Mouse (Mus musculus) natural killer cell, adult 2 months (primary cell): Measurements from ENCODE around the gene Trank1.

Experiments
- DNase-seq, 2 experiments: peaks; one replicate each; pipeline ENCODE4 v3.0.0; 2022; ENCODE audit warnings: low spot score in 2 of 2

Gene Trank1

GRCm38 (mm10) chr9:111381056-111382025, 69.8 kb downstream of the Trank1 start:
- DNase-seq = no peak

GRCm38 (mm10) chr9:111382469-111382868, 70.9 kb downstream of the Trank1 start:
- no peak for DNase-seq

GRCm38 (mm10) chr9:111383046-111383445, 71.5 kb downstream of the Trank1 start:
- DNase-seq = no peak

DNA sequence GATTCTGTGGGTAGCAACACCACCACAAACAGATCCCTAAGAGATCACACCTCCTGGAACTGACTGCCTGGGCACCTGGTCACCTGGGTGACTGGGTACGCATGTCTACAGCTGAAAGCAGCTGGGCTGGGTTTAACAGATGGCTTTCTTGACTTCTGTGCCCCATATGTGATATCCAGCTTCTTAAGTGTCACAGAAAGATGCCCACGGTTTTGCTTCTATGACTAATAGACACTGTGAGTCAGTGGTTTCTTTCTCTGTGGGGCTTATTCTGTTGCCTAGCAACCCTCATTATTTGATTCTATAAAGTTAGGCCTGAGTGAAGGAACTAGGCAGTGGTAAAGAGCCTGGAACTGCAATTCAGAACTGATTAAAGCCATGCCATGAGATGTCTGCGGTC, 72.2 kb downstream of the Trank1 start:
- no peak for DNase-seq

DNA sequence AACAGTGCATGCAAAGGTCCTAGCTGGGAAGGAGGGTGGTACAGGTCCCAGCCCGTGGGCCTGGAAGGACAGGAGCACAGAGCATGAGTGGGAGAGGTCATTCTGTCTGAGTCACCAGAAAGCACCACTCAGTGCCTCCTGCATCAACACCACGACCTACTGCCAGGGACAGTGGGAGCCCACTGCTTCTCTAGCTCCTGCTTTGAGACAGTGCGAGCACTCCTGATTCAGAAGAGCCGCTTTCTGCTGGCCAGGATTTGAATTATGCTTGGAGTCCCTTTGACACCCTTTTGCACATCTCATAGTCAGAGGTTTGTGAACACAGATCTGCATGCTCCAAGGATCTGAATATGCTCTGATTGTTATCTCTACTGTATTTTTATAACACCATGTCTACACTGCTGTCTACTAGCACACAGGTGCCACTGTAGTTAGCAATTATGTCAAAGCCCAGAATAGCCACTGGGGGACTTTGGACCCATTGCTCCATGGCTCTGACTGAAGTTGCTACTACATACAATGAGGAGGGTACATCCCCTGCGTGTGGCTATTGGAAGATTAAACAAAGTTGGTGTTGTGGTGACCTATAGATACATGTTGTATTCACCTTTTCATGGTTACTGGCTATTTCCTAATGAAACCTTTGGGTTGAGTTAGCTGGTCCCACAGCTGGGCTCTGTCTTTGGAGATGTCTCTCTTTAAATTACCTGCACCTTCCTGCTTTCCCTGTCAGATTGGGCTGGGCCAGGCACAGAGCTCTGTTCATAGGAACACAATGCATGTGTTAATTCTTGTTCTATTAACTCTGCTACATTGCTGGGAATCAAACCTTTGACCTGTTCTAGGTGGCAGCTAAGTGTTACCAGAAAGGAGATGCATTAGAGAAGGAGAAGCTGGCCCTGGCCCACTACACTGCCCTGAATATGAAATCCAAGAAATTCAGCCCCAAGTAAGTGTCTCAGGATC, 74.3 kb downstream of the Trank1 start:
- DNase-seq = no peak

DNA sequence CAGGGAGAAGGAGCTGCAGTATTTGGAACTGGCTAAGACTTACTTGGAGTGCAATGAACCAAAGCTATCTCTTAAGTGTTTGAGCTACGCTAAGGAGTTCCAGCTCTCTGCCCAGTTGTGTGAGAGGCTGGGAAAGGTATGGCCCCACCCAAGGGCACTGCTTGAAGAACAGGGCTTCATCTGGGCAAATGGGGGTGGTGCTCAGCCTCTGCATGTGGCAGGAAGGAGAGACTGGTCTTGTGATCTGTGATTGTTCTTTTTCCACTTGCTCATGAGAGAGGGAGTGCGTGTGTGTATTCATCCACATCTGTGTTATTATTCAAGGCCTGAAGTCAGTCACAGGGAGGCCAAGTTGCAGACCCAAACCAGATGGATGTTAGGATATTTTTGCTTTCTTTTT, 75.0 kb downstream of the Trank1 start:
- DNase-seq = no peak

DNA sequence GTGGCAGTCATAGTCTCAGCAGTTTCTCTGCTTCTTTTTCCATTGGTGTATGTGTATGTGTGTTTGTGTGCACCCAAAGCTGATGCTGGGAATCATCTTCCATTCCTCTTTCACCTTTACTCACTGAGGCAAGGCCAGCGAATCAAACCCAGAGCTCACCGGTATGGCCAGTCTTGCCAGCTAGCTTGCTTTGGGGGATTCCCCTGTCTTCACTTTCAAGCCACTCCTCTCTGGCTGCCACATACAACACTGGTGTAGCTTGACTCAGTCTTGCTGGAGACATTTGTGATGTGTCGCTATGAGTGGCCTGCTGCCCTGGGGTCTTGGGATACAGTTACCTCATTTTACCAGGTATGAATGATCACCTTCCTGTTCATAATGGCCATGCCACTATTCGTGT, 76.0 kb downstream of the Trank1 start:
- DNase-seq = no peak

DNA sequence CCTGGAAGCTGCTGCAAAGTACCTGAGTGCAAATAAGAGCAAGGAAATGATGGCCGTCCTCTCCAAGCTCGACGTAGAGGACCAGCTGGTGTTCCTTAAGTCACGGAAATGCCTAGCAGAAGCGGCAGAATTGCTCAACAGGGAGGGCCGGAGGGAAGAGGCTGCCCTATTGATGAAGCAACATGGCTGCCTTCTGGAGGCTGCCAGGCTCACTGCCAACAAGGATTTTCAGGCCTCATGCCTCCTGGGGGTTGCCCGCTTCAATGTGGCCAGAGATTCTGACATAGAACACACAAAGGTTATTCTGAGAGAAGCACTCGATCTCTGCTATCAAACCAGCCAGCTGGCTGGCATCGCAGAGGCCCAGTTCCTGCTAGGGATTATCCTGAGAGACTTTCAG, 78.5 kb downstream of the Trank1 start:
- DNase-seq = no peak

DNA sequence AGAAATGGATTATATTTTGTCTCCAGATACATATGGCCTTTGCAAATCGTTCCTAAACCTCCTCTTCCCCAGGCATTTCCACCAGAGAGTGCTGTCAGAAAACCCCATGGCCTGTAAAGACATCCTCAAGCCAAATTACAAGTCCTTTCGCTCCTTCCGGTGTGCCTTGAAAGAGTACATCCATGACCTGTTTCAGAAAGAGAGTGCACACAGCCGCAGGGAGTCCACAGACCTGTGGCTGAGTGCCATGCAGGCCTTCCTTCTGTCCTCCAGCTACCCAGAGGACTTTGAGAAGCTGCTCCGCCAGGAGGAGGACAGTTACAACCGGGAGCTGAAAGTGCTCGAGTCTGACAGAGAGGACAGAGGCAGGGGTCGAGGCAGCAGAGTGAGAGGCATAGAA, 79.5 kb downstream of the Trank1 start:
- no peak for DNase-seq

DNA sequence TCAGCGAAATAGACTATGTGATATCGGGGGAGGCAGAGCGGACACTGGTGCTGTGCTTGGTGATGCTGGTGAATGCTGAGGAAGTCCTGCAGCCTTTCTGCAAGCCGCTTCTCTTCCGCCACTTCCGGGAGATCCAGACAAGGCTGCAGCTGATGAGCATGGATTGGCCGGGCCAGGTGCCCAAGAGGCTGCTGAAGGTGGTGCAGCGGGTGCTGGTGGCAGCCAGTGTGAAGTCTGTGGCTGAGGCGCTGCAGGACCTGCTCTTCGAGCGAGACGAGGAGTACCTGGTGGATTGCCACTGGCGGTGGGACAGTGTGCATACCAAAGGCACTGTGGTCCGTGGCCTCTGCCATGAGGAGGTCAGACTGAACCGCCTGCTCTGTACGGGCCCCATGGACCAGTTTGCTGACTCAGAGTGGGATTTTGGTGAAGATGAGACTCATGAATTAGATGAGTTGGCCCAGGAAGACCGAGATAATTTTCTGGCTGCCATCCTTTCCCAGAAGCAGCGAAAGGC, 80.4 kb downstream of the Trank1 start:
- DNase-seq = no peak

DNA sequence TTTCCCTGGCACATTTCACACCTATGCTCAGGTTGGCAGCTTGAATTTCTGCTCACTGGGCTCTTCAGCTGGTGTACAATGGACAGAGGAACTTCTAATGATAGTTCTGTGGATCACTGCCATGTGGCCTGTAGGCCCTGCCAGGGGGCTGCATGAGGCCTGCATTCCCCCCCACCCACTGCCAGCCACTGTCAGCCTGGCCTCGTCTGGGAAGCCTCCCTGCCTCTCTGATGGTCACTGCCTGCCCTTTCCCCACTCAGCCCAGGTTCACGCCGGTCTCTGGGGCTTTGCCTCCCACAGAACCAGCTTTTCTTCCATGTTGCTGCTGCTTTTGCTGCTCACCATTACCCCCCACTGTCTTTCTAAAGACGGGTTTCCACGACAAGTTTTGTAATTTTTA, 83.7 kb downstream of the Trank1 start:
- DNase-seq = no peak

GRCm38 (mm10) chr9:111398059-111398458, 86.5 kb downstream of the Trank1 start:
- DNase-seq = no peak

DNA sequence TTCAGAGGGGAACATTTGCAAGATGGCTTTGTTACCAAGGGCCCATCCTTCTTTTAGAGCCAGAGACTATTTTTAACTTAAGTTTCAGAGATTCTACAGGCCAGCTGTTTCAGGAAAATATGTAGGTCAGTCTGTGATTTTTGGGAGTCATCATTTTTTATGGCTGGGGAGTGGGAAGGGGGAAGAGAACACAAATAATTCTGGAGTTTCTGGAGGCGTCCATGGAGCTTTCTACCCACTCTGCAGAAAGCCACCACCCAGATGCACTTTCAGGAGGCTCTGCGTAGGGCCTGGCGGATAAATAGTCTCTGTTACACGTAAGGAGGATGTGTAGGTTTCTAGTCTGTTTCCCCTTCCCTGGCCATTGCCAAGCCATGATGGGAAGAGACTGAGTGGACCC, 88.5 kb downstream of the Trank1 start:
- no peak for DNase-seq

- DNase-seq = no peak
Measured at GRCm38 (mm10) chr9:111403159-111403558, 91.6 kb downstream of the Trank1 start.

DNA sequence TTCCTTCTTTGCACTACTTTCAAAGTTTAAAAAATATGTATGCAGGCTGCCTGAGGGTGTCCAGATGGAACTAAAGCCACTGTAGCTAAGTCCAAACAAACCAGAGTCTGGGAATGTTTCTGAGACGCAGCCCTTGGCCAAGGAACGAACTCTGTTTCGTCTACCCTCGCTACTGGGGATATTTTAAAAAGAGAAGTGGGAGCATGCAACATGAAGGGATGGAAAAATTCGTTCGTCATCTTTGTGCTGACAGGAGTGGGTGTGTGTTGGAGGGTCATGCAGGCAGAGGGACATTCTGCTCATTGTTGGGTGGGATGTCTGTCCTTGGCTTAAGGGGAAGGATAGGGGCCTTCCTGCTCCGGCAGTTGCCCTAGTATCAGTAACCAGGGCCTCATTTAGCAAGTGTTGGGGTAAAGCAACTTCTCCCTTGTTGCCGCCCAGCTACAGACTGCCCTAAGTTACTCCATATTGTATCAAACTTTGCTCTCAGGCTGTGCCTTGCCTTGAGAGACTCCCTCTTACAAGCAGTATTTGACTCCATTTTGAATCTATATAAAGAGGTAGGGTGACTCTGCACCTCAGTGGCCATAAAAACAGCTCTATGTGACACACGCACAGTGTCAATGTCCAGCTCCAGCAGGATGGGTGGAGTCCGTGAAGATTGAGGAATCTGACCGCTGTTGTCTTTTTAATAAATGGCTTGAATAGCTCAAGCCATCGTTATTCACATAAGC, 93.0 kb downstream of the Trank1 start:
- DNase-seq = no peak

GRCm38 (mm10) chr9:111405080-111405428, 93.5 kb downstream of the Trank1 start:
- DNase-seq = no peak

GRCm38 (mm10) chr9:111408012-111408411, 96.5 kb downstream of the Trank1 start:
- no peak for DNase-seq

GRCm38 (mm10) chr9:111408427-111408826, 96.9 kb downstream of the Trank1 start:
- DNase-seq = no peak

DNA sequence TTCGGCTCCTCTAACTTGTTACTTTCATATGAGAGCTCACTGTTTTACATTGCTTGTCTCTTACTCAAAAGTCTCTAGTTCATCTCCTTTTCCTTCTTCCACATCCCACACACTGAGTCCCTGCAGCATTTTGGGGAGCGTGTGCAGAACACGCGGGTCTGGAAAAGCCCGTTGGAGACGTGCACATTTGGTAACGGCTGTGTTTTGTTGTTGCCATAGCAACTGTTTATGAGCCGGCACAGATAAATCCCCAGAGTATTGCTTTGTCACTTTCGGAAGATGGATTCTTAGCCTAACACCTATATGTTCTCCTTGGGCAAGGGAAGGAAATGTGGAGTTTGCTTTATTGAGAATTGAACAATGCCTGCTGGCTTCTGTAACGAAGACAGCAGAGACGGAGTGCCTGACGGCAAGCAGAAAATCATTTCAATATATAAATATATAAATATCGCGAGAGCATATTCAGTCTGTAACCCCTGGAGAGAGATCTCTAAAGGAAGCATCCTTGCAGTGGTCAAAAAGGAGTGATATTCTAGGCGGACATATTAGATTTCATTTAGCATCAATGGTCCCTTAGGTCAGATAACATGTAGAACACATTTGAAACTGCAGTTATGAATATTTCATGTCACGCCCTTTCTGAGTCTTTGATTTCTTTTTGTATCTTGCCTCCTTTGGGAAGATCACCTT, 101.1 kb downstream of the Trank1 start:
- no peak for DNase-seq

GRCm38 (mm10) chr9:111421862-111422261, 110.3 kb downstream of the Trank1 start:
- DNase-seq = no peak

DNA sequence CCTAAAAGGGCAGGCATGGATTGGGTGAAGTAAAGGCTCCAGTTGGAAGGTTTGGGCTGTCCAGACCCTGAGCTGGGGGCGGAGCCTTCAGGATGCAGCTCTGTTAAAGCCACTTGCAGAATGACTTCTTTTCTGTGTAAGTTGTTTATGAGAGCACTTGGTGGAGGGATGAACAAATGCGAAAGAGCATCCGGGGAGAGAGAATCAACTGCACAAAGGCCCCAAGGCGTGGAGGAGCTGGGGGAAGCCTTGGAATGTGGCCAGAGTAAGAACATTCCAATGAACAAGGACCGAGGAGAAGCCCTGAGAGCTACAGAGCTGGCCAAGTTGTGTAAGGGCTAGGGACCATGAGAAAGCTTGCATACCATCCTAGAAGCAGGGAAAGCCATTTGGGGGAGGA, 111.0 kb downstream of the Trank1 start:
- no peak for DNase-seq
